Mouse (Mus musculus): ENCODE data around the gene Rgs8.

DNA sequence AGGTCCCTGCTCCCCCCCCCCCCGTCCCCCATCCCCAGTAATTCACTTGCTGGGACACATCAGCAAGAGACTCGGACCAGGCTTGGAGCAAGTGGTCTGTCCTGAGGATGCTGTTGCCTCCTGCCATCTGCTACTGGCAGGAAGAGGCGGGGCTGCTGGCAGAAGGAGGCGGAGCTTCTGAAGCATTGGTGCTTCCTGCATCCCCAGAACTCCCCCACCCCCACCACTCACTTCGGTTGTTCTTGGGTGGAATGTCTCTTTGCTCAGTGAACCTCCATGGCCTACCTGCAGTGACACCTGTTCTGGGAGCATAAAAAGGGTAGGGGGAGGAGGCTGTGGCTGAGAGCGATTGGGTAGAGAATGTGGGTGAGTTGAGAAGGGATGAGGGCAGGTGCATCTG is 27.5 kb downstream of the Rgs8 start:
- TF ChIP-seq MYOD1 (IDR thresholded peaks at IDR 0.05; ENCODE audit: control insufficient read depth in 1 of 3, insufficient read length in 2 of 3, low read depth in 2 of 3) (no peak), POLR2A (IDR thresholded peaks at IDR 0.05; ENCODE audit: insufficient read length, low read depth) (no peak), USF1 (IDR thresholded peaks at IDR 0.05; ENCODE audit: low read depth) (no peak), MAX (IDR thresholded peaks at IDR 0.05; ENCODE audit: low read depth) (no peak), REST (IDR thresholded peaks at IDR 0.05; ENCODE audit: insufficient read depth, insufficient read length) (no peak), MYOG (IDR thresholded peaks at IDR 0.05; ENCODE audit: control insufficient read depth in 1 of 3, insufficient read depth in 1 of 3, insufficient read length in 2 of 3, low read depth in 2 of 3) (no peak), SRF (IDR thresholded peaks at IDR 0.05; ENCODE audit: control insufficient read depth, insufficient read length, low read depth) (no peak), E2F4 (IDR thresholded peaks at IDR 0.05; ENCODE audit: insufficient read depth) (no peak), TCF12 (IDR thresholded peaks at IDR 0.05; ENCODE audit: insufficient read depth, poor library complexity, severe bottlenecking) (no peak), POLR2AphosphoS2 (IDR thresholded peaks at IDR 0.05; ENCODE audit: insufficient read length, low read depth) (no peak), TCF3 (IDR thresholded peaks at IDR 0.05; ENCODE audit: insufficient read length, low read depth) (no peak)
